Mouse (Mus musculus) liver, postnatal 0 days (tissue): ENCODE data around the gene Mea1. TPM values are rescaled to one million over a fixed set of nuclear protein-coding genes. Genes with fewer than 3 reads are reported as not detected.

ENCODE experiments used
- ATAC-seq: fragments of 200-750 bp; cut with Nextera tagmentation; 2 replicates; pipeline ENCODE4 v1.8.0; 2017; ENCODE audit warnings: mild to moderate bottlenecking, moderate library complexity
- DNase-seq: peaks from one replicate; pipeline ENCODE4 v3.0.0-alpha.2; 2016
- H3K27ac ChIP-seq: fragments of 300-500 bp; sonication (generic); 2 replicates; pipeline ENCODE4 v1.5.1; 2014; ENCODE audit warnings: antibody characterized with exemption, moderate library complexity, mild to moderate bottlenecking, low read depth
- H3K27me3 ChIP-seq: fragments of 300-500 bp; sonication (generic); 2 replicates; pipeline ENCODE4 v1.6.1; 2014; ENCODE audit warnings: low read length, control low read depth, mixed read lengths; ENCODE audit not compliant: insufficient read depth
- H3K36me3 ChIP-seq: fragments of 300-500 bp; sonication (generic); replicated peaks from 2 replicates; pipeline ENCODE4 v1.6.1; 2014; ENCODE audit warnings: mild to moderate bottlenecking, control low read depth, low read length, moderate library complexity, mixed read lengths; ENCODE audit not compliant: insufficient read depth
- H3K4me1 ChIP-seq: fragments of 300-500 bp; sonication (generic); 2 replicates; pipeline ENCODE4 v1.6.1; 2014; ENCODE audit warnings: antibody characterized with exemption, mild to moderate bottlenecking, control low read depth; ENCODE audit not compliant: insufficient read depth
- H3K4me2 ChIP-seq: fragments of 300-500 bp; sonication (generic); 2 replicates; pipeline ENCODE4 v1.6.1; 2014; ENCODE audit warnings: low read depth, mild to moderate bottlenecking, low read length, moderate library complexity, mixed read lengths
- H3K4me3 ChIP-seq: fragments of 300-500 bp; sonication (generic); 2 replicates; pipeline ENCODE4 v1.5.1; 2014; ENCODE audit warnings: low read depth, low read length
- H3K9ac ChIP-seq: fragments of 300-500 bp; sonication (generic); replicated peaks from 2 replicates; pipeline ENCODE4 v1.6.1; 2014; ENCODE audit warnings: mild to moderate bottlenecking, moderate library complexity
- H3K9me3 ChIP-seq: fragments of 300-500 bp; sonication (generic); 2 replicates; pipeline ENCODE4 v1.6.1; 2016; ENCODE audit warnings: mild to moderate bottlenecking, control low read depth, low read length, mixed read lengths
- CTCF ChIP-seq: sonication (generic); IDR thresholded peaks from 2 replicates; pipeline ENCODE4 v1.5.1; 2016; ENCODE audit warnings: antibody characterized with exemption, low read depth
- EP300 ChIP-seq: IDR thresholded peaks from 2 replicates; pipeline ENCODE4 v1.6.1; 2016; ENCODE audit warnings: antibody characterized with exemption, low read depth, mild to moderate bottlenecking
- WGBS: fragments of 180-500 bp; shearing (Covaris S2); extraction: QIAGEN DNeasy Blood & Tissue Kit; methylation state at CpG from one replicate; pipeline ENCODE4 v1.1.7; 2014; ENCODE audit not compliant: insufficient replicate concordance; 5-methylcytosine and 5-hydroxymethylcytosine counted together
- polyA plus RNA-seq: library from polyadenylated mRNA; unstranded; fragments of >200 nt; fragmentation: Nextera tagmentation; extraction: Ambion mirVana; gene quantifications from 2 replicates; pipeline ENCODE4 v1.2.1, GENCODE M21; 2015

Mea1 gene
- polyA plus RNA-seq, 1 experiment from 2014 or later: 52.3 TPM

- 65% methylated on average over 12 of the region's 12 CpGs for WGBS
- H3K4me3 ChIP-seq: no peak overlapping the region
- peaks cover 20% of the 10 kb centered on the region for H3K36me3 ChIP-seq
- H3K9ac ChIP-seq: no peak overlapping the region
- no peaks in the 10 kb centered on the region for H3K27me3 ChIP-seq
- ATAC-seq (peak; percentile 41; the same call in 1 of the 2 replicates), DNase-seq (no peak)
- H3K27ac ChIP-seq: no peak overlapping the region
- H3K4me1 ChIP-seq: no peaks in the 10 kb centered on the region
- H3K9me3 ChIP-seq: no peaks in the 10 kb centered on the region
- H3K4me2 ChIP-seq: 0 out of 2 replicates have a peak overlapping the region, but pooled peaks have one; percentile 13
- TF ChIP-seq CTCF (no peak), EP300 (no peak)
These were observed 12.1 kb downstream of the Mea1 start for GRCm38 (mm10) chr17:46690665-46691064.

- WGBS: 86% methylated on average over 2 of the region's 2 CpGs
These were observed 12.8 kb downstream of the Mea1 start for GRCm38 (mm10) chr17:46691390-46691789.

GRCm38 (mm10) chr17:46694517-46695063, 16.0 kb downstream of the Mea1 start:
- Histone ChIP-seq H3K9ac (no peak overlapping the region), H3K4me3 (no peak overlapping the region), H3K27ac (no peak overlapping the region), H3K4me2 (no peak overlapping the region), H3K36me3 (peaks cover 7% of the 10 kb centered on the region; the same call in 1 of the 2 replicates), H3K9me3 (no peaks in the 10 kb centered on the region), H3K4me1 (no peaks in the 10 kb centered on the region), H3K27me3 (no peaks in the 10 kb centered on the region)
- TF ChIP-seq CTCF (no peak), EP300 (no peak)
- 82% methylated on average over 1 of the region's 1 CpGs for WGBS
- DNase-seq: no peak
- ATAC-seq: no peak

More at GRCm38 (mm10) chr17:46691390-46691789, 12.8 kb downstream of the Mea1 start:
- DNase-seq: no peak
- peaks cover 13% of the 10 kb centered on the region for H3K36me3 ChIP-seq
- ATAC-seq: no peak
- H3K9me3 ChIP-seq: no peaks in the 10 kb centered on the region
- no peaks in the 10 kb centered on the region for H3K27me3 ChIP-seq
- H3K27ac ChIP-seq: no peak overlapping the region
- no peak overlapping the region for H3K4me2 ChIP-seq
- no peak overlapping the region for H3K9ac ChIP-seq
- H3K4me3 ChIP-seq: no peak overlapping the region
- no peaks in the 10 kb centered on the region for H3K4me1 ChIP-seq
- no peak for TF ChIP-seq EP300
- no peak for TF ChIP-seq CTCF

GRCm38 (mm10) chr17:46698515-46698914, 19.9 kb downstream of the Mea1 start:
- Histone ChIP-seq H3K9me3 (no peaks in the 10 kb centered on the region), H3K27ac (no peak overlapping the region), H3K36me3 (peaks cover 7% of the 10 kb centered on the region), H3K4me2 (no peak overlapping the region), H3K4me1 (peaks cover 8% of the 10 kb centered on the region), H3K4me3 (no peak overlapping the region), H3K27me3 (no peaks in the 10 kb centered on the region), H3K9ac (no peak overlapping the region)
- DNase-seq (no peak), ATAC-seq (no peak)
- TF ChIP-seq EP300 (no peak), CTCF (no peak)
- 85% methylated on average over 6 of the region's 6 CpGs for WGBS

GRCm38 (mm10) chr17:46699245-46699644, 20.7 kb downstream of the Mea1 start:
- Histone ChIP-seq H3K9ac (no peak overlapping the region), H3K9me3 (no peaks in the 10 kb centered on the region), H3K27me3 (no peaks in the 10 kb centered on the region), H3K4me3 (no peak overlapping the region), H3K4me2 (no peak overlapping the region), H3K27ac (no peak overlapping the region), H3K36me3 (peaks cover 7% of the 10 kb centered on the region), H3K4me1 (peaks cover 14% of the 10 kb centered on the region)
- DNase-seq (no peak), ATAC-seq (no peak)
- TF ChIP-seq EP300 (no peak), CTCF (no peak)
- 72% methylated on average over 5 of the region's 5 CpGs for WGBS

GRCm38 (mm10) chr17:46699912-46700311, 21.3 kb downstream of the Mea1 start:
- 86% methylated on average over 3 of the region's 3 CpGs for WGBS
- no peaks in the 10 kb centered on the region for H3K9me3 ChIP-seq
- no peak overlapping the region for H3K9ac ChIP-seq
- peaks cover 7% of the 10 kb centered on the region for H3K36me3 ChIP-seq
- peaks cover 14% of the 10 kb centered on the region for H3K4me1 ChIP-seq
- ATAC-seq (no peak), DNase-seq (no peak)
- no peaks in the 10 kb centered on the region for H3K27me3 ChIP-seq
- no peak overlapping the region for H3K27ac ChIP-seq
- H3K4me3 ChIP-seq: no peak overlapping the region
- H3K4me2 ChIP-seq: no peak overlapping the region
- TF ChIP-seq CTCF (no peak), EP300 (no peak)
